Mouse (Mus musculus) thymus, postnatal 36 days (tissue): ENCODE measurements at regions not wholly inside any gene's neighbourhood (a gene's known extent, or its start where the extent isn't known, plus 50 kb on each side); places are given as distances from the start of the nearest gene placed in this dataset.

Experiments
- DNase-seq, 2 experiments: peaks; one replicate each; pipeline ENCODE4 v3.0.0; 2022; ENCODE audit warnings: mixed read lengths in 2 of 2

- no peak for DNase-seq
Observed at GRCm38 (mm10) chr15:62970566-62970965, 874.4 kb downstream of the Gsdmc2 start.

GRCm38 (mm10) chr15:62962681-62963080, 882.3 kb downstream of the Gsdmc2 start:
- no peak for DNase-seq

DNA sequence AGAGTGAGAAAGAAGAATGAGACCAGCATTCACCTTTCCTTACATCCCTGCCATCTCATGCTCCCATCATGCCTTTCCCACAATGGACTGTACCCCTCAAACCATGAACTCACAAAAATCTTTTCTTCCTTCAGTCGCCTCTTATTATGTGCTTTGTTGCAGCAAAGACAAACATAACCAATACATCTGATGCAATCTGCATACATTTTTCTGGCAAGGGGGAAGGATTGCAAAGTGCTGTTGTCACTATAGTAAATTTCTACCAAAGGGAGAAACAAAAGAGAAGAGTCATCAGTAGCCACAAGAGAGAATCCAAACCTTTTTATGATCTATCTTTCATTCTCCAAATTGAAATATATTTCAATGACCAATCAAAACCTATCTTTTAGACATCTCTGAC, 884.4 kb downstream of the Gsdmc2 start:
- no peak for DNase-seq

GRCm38 (mm10) chr15:62958506-62959330, 886.3 kb downstream of the Gsdmc2 start:
- DNase-seq: no peak

GRCm38 (mm10) chr15:62954889-62955288, 890.1 kb downstream of the Gsdmc2 start:
- DNase-seq: no peak

GRCm38 (mm10) chr15:62954322-62954820, 890.6 kb downstream of the Gsdmc2 start:
- DNase-seq: no peak

DNA sequence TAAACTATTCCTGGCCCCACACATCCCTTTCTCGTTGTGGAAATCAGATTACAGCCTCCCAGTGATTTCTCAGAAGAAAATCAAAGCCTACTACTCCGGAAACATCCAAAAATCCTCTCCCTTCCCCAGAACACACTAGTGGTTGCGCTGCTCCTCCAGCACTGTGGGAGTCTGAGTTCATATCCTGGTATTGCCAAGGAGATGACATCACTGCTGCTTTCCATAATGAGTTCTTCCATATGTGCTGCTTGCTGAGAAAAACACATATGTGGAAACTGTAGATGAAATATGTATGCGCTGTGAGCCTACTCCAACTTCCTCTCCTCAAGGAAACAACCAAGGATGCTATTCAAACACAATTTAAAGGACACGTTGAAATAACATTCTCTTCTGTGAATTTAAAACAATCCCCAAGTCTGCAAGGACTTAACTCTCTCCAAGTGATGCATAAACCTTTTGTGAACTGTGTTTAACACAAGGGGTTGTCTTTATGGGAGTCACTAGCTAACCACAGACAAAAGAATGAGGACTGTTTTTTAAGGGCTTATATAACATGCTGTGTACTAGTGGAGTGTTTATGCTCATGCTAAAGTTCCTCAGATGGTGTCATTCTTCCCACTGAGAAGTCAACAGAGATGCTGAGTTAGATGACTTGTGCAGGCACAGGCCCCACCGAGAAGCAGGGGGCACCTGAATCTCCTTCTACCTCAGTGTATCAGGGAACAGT, 891.6 kb downstream of the Gsdmc2 start:
- DNase-seq: no peak

DNA sequence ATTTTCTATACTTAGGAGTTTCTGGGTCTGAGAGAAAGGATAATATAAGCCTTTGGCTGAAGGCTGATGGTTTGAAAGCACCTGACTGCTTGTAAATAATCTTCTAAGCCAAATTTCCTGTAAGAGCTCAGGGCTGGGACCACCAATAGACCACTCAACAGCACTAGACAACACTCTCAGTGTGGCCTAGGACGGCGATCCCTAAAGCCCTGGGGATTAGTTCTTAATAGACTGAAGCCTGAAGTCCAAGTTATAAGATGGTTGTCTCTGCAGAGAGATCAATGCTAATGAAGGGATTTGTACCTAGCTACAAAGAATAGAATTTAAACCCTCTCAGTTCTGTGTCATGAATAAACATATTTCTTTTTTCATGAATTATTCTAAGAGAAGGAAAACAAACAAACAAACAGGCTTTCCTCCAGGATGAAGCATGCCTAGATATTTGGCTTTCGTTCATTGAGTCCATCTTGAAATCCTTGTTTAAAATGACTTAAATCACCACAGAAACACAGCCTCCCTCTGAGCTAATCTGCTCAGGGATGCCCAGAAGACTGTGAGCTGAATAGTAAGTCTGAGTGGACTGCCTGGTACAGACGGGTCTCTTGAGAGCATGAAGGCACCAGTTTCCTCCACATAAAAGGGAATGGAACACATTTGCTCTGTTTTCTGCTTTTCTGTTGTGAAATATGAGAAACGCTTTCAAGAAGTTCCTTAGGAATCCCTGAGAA, 892.3 kb downstream of the Gsdmc2 start:
- no peak for DNase-seq

DNA sequence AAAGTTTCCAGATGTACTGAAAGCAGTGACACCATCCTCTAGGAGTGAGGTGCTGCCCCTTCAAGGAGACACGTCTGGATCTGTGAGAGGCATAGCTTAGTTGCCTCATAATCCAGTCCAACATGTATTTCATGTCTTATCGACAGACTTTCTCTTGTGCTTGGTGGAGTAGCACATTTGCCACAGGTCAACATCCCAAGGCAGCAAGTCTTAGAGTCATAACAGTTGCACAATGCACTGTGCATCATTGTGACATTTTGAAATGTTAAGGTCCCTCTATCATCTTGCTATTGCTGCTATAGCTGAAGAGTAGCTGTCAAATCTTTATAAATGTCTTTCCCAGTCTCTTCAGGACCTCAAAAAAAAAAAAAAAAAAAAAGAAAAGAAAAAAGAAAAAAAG, 905.6 kb downstream of the Gsdmc2 start:
- DNase-seq: no peak

DNA sequence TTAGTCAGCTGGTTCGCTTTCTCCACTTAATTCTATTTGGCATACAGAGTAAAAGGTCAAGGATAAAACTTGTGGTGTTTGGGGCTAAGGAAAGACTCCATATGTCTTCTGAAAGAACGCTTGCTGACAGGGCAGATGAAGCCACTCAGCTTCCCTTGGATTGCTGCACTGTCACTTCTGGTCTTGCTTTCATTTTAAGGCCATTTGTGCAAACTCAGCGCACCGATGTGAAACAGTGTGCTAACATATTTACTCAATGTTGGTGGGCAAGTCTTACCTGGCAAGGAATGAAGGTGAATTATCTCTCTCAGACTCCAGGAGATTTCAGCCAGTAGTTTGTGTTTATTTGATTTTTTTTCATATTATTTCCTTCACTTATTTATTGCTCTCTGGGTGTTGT, 907.2 kb downstream of the Gsdmc2 start:
- DNase-seq: no peak

DNA sequence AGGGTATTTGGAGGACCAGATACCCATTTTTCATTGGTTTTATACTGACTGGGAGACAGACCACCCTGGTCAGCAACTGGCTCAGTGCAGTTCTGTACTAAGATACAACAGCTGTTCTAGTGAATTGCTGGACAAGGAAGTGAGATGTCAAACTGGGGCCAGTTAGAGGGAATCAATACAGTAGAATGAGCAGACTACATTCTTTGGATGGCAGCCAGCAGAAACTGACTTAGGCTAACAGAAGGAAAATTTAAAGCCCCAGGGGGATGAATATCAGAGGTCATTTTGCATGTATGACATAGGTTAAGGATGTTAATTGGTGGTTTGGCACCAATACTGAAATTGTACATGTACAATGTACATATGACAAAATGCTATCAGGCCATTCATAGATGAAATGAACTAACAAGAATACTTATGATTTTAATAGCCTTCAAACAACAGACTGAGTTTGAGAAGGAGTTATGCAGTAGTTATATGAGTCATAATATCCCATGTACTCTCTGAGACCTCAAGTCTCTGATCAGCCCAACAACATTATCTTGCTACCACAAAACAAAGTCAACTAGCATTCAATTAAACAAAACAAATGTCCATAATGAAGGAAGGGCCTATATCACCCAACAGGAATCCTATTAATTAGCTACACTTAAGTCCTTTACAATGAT, 910.3 kb downstream of the Gsdmc2 start:
- DNase-seq: no peak

- no peak for DNase-seq
Observed at GRCm38 (mm10) chr15:62920520-62920919, 924.5 kb downstream of the Gsdmc2 start.

DNA sequence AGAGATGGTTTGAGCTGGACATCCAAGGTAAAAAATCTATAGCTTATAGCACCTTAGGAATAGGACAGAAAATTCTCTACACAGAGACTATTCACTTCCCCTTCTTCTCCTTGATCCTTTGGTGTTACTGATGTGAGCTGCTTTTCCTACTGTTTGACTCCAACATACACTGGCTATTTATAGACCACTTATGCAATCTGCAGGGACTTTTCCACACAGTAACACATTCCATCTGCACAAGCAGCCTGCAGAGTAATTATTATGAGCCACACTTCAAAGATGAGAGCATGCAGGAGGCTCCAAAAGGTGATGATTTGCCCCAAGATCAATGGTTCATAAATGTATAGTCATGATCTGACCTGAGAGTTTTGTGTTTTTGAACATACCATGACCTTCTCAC, 925.7 kb downstream of the Gsdmc2 start:
- no peak for DNase-seq

GRCm38 (mm10) chr15:62908379-62908778, 936.6 kb downstream of the Gsdmc2 start:
- DNase-seq: no peak

- DNase-seq: no peak
Observed at GRCm38 (mm10) chr15:62907181-62907580, 937.8 kb downstream of the Gsdmc2 start.

- DNase-seq: peak in 1 of 2 experiments; percentile 9
Observed at GRCm38 (mm10) chr15:62903047-62903822, 941.7 kb downstream of the Gsdmc2 start.

GRCm38 (mm10) chr15:62901955-62902354, 943.0 kb downstream of the Gsdmc2 start:
- DNase-seq: no peak

- DNase-seq: no peak
Observed at GRCm38 (mm10) chr15:62889798-62890197, 955.2 kb downstream of the Gsdmc2 start.

GRCm38 (mm10) chr15:62885331-62885730, 959.6 kb downstream of the Gsdmc2 start:
- DNase-seq: no peak

DNA sequence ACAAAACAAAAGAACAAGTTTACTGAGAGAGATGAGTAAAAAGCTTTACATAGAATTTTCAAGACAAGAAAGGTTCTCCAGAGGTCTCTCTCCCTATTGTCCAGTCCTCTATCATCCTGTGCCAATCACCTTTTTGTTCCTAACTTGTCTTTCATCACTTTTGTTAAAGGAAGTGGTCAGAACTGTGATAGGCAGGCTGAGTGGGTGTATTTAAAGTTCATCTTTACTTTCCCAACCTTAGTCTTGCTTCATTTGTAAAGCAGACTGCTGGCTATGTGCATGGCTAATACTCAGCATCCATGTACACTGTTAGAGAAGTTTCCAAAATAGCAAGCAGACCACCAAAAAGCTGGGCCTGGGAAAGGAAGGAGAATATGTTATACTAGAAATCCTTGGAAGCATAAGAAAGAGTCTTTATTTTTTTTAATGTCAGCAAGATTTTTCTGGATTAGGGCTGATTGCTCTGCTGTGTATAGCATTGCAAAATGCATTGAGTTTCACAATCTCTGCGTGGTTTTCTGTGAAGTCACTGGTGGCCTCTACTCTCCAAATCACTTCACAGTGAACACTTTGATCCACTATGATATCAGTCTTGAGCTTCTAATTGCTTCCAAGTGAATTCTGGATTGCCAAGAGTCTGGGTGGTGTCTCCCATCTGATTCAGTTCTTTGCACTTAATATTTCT, 973.8 kb downstream of the Gsdmc2 start:
- DNase-seq: no peak

- no peak for DNase-seq
Observed at GRCm38 (mm10) chr15:62862574-62862973, 982.4 kb downstream of the Gsdmc2 start.
